Mouse (Mus musculus) ovary, adult 18-20 months (tissue): ENCODE results near the gene Lpar1.

Experiments
- DNase-seq: peaks from one replicate; pipeline ENCODE4 v3.0.0; 2022; ENCODE audit warnings: low spot score, mixed read lengths

Gene Lpar1

DNA sequence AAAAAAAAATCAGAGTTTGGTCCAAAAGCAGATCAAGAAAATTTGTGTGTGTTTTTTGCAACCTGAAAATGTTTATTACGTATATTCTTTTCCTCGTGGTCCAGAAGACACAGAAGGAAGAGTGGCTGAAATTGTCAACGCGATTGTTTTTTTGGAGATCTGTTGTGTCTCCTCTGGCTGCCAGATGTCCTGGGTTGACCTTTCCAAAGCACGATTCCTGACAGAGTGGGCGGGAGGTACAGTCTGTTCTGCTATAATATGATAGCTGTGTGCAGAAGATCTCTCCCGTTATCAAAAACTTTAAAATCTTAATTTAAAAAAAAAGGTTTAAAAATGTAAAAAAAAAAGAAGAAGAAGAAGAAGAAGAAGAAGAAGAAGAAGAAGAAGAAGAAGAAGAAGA is 105.9 kb downstream of the Lpar1 start:
- DNase-seq, result peak; percentile 54

DNA sequence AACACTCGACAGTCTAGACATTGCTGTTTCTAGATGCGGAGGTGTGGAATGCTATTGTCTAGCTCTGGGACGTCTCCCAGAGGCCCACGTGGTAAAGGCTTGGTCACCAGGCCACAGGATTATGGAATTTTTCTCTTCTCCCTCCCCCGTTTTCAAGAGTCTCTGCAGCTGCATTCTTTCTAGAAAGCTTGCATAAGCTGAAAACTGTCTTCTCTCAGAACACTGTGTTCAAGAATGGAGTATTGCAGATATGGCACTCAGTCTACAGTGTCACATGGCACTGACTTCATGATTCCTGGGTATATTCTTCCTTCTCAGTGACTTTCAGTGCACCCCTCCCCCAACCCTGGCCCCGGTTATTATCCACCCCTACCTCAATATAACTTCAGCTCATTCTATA is 107.9 kb downstream of the Lpar1 start:
- no peak for DNase-seq

DNA sequence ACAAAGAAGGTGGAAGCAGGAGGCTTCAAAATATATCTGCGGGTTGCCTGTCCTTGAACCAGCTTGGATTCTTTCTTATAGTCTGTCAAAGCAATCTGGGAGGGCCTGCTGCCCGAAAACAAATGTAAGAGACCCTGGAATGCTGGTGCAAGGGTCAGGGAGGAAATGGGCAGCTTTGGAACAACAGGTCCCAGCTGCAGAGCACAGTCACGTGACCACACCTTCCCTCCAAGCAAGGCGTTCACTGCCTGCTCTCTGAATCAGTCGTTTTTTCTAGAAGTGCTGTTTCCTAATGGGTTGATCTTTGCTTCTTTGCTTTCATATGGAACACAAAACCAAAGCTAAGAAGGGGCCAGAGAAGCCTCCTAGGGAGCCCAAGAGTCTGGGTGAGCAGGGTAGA is 111.4 kb downstream of the Lpar1 start:
- peak; percentile 20 for DNase-seq

DNA sequence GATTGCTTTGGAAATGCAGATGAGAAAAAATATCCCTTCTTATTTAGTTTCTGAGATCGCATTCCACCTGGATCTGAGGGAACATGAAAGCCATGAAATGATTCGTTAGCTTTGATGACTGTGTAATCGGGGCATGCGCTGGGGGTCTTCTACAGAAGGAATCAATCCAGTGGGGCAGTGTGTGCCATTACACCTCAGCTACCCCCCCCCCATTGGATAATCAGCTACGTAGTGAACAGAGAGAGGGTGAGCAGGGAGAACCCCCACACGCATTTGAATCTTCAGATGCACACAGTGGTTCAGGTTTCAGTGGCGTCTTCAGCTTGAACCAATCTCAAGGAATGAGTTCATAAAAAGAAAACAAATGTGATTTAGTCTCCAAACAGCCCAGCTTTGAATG is 115.0 kb downstream of the Lpar1 start:
- no peak for DNase-seq

DNA sequence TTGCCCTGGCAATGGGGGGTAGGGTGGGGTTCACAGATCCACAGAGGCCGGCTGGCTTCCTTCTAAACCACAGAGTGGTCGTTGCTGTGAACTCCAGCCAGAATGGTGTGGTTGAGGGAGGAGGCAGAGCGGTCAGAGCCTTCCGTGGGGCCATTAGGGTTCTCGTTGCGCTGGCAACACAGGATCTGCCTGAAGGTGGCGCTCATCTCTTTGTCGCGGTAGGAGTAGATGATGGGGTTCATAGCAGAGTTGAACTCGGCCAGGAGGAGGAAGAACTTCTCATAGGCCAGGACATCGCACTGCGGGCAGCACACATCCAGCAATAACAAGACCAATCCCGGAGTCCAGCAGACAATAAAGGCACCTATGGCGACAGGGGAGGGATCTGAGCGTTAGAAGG is 116.4 kb downstream of the Lpar1 start:
- no peak for DNase-seq

DNA sequence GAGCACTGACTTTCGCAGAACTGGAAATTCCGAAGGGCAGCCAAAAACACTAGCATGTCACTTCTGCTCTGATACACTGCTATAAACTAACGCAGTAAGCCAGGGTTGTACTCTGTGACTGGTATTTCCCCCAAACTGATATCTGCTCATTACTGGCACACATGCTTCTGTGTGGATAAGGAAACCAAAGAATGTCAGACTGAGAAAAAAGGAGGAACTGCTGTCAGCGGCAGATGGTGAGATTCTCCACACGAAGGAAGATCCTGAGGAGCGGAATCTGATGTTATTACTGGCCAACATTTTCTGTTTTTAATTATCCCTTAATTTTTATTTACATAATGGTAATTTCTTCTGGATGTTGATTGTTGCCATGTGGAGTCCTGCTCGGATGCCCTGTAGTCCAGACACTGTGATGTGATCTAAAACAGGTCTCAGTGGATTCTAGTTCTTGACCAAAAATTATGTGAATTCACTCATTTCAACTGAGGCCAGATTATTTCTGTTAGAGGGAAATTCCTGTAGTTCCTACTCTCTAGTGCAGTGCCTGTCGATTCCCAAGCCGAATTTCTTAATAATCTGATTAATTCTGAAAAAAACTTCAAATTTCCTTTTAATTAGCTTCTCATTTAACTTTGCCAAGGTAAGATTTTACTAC is 130.3 kb downstream of the Lpar1 start:
- DNase-seq, result no peak

DNA sequence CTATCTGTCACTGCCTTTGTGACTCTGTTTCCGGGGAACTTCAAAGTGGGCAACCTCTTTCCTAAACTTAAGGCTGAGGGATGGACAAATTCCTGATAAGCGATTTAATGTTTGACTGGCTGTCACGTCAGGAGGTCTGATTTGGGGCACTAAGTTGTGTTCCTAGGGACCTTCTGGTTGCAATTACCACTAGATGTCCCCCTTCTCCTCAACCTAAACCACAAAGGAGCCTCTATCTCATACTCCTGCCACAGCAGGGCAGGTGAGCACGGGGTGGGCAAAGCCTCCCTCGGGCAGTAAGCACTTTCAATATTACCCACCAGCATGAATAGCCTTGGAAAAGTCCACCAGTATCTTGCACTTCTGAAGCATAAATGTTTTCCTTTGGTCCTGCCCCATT is 134.5 kb downstream of the Lpar1 start:
- DNase-seq, result no peak

DNA sequence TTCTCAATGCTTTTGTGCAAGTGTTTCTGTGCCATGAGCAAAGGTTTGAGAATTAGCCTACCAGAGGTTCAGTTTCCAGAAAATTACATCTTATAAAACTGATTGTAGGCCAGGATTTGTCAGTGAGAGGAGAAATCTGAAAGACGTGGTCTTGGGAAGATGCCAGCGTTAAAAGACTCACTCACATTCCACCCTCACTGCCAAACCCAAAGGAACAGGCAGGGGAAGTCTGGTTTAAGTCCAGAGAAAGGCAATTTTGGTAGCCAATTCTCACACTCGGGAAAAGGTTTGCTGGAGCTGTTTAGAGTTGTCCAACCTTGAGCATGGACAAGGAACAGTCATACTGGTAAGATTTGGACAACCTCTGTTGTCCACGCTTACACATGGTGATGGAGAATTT is 136.4 kb downstream of the Lpar1 start:
- no peak for DNase-seq

DNA sequence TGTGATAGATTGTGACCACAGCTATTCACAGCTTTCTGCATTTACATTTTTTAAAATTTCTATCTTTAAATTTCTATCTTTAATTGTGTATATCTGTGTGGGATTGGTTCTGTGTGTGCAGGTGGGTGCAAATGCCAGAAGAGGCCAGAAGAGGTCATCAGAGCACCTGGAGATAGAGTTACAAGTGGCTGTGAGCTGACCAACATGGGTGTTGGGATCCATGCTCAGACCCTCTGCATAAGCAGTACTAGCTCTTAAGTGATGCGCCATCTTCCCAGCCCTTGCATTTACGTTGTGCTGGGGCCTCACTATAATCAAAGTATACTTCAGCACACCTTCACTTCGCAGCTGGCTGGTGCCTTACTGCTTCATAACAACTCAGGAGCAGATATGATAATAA is 138.2 kb downstream of the Lpar1 start:
- no peak for DNase-seq

DNA sequence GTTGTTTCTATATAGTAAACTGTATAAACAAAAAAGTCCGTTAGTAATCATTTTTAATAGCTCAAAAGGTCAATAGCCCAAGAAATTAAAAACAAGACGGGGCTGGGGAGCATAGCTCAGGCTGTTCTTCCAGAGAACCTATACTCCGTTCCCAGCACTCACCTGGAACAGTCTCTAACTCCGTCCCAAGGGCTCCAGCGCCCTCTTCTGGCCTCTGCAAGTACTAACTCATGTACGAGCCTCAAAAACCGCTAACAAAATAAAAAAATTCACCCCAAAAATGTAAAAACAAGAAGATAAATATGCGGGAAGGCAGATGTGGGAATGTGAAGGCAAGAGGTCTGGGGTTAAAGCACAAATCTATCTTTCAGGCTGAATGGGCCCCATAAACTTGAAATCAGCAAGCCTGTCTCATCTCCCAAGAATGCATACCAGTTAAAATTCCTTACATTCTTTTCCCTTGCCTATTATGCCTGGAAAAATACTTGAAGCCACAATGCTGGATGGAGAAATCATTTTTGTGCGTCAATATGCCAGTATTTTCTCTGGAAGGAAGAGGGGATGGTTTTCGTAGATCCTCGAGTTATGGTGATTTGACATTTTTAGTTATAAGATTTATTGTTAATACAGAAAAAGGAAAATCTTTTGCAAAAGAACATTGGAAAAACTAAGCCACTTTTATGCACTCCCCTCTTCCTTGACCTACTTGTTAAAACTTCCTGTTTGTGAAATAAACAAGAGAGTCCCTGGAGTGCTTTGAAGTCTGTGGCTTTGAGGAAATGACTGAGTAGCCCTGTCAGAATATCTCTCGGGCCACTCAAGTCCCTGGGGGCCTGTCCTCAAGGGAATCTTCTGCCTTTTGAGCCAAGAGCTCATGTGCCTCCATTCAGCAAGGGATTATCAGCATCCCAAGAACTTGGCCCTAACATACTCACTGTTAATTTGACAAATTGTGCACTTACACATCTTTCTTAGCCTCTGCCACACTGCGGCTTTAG is 140.2 kb downstream of the Lpar1 start:
- no peak for DNase-seq

DNA sequence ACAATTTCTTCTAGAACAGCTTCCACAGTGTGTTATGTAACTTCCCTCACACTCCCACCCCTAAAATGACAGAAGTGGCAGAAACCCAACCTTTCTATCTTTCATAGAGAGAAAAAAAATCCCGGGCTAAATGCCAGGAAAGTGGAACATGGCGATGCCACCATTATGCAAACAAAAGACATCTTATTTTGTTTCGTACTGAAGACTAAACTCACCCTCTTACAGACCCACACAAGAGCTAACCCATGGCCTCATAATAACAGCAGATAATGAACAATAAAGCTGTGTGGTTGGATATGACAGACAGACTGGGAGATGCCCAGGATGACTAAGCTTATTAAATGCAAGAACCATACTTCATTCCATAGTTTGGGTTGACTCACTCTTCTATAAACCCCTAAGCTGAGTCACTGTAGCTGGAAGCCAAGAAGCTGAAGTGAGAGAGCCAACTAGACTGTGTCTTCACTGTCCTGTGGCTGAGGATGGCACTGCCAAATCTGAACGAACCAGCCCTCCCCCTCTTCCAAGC is 151.7 kb downstream of the Lpar1 start:
- DNase-seq, result no peak

DNA sequence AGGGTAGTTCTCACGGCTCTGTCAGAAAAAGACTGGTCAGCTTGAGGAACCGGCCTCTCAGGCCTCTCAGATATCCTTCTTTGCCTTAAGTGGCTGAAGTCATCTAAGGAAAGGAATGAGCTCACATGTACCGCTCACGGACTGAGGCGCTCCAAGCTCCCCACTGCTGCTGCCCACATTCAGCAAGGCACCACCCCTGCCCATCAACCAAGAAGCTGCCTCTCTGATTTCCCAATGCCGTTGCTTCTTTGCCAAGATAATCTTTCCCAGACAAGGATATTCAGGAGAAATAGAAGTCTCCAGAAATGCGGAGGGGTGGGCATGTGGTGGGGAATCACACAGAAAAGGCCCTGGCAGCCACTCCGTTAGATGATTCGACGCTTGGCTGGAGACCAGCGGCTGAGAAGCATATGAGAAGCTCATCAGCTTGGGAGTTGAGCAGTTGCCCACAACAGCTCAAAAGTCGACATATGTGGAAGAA is 152.8 kb downstream of the Lpar1 start:
- peak; percentile 35 for DNase-seq
